Mouse (Mus musculus): Measurements from ENCODE around the gene Ddx39b. TPM values are rescaled to one million over a fixed set of nuclear protein-coding genes. Genes with fewer than 3 reads are reported as not detected.

Gene Ddx39b
- polyA plus RNA-seq, 1 experiment from 2014 or later, result 340 TPM

DNA sequence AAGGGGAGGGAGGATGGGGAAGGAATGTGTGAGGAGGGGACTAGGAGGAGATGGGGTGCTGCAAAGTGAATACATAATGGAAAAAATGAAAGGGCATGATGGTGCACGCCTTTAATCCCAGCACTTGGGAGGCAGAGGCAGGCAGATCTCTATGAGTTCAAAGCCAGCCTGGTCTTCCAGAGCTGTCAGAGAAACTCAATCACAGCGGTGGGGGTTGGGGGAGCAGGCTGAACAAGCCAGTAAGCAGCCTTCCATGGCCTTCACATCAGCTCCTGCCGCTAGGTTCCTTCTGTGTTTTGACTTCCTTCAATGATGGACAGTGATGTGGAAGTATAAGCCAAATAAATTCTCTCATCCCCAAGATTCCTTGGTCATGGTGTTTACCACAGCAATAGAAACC lies 13.8 kb downstream of the Ddx39b start:
- H3K27me3 ChIP-seq (ENCODE audit: control insufficient read depth, insufficient read depth, low read length), result no peaks in the 10 kb centered on the region
- no peak overlapping the region for H3K9ac ChIP-seq (ENCODE audit: low read length)
- no peak for ATAC-seq (ENCODE audit: insufficient read depth, low FRiP score)
- whole genome bisulfite sequencing, result 64% methylated on average over 3 of the region's 3 CpGs
- peaks cover 20% of the 10 kb centered on the region for H3K36me3 ChIP-seq (ENCODE audit: control insufficient read depth, insufficient read depth, low read length)
- no peak overlapping the region for H3K27ac ChIP-seq (ENCODE audit: low read length)
- no peaks in the 10 kb centered on the region for H3K9me3 ChIP-seq (replicated peaks; ENCODE audit: control insufficient read depth, low read length)
- no peak overlapping the region for H3K4me2 ChIP-seq (ENCODE audit: low read depth, low read length)
- peaks cover 4% of the 10 kb centered on the region; the same call in 1 of the 2 replicates for H3K4me1 ChIP-seq (ENCODE audit: control insufficient read depth, insufficient read depth, low read length)
- H3K4me3 ChIP-seq (replicated peaks; ENCODE audit: low read length), result no peak overlapping the region

DNA sequence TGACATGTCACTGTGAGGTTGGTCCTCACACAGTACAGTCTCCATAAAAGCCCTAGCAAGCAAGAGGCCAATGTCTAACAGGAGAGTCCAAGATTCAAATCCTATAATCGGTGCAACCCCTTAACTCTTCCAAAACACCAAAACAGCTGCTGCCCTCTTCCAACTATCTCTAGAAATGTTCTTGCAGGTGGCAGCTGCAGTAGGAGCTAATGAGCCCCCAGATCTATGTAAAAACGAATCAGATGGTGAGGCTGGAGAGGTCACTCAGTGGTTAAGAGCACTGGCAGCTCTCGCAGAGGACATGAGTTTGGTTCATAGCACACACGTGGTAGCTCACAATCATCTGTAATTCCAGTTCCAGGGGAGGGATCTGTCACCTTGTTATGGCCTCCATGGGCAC lies 14.2 kb downstream of the Ddx39b start:
- Histone ChIP-seq H3K9me3 (replicated peaks; ENCODE audit: control insufficient read depth, low read length) (no peaks in the 10 kb centered on the region), H3K36me3 (ENCODE audit: control insufficient read depth, insufficient read depth, low read length) (peaks cover 17% of the 10 kb centered on the region), H3K4me1 (ENCODE audit: control insufficient read depth, insufficient read depth, low read length) (peaks cover 4% of the 10 kb centered on the region; the same call in 1 of the 2 replicates), H3K4me2 (ENCODE audit: low read depth, low read length) (no peak overlapping the region), H3K4me3 (replicated peaks; ENCODE audit: low read length) (no peak overlapping the region), H3K27ac (ENCODE audit: low read length) (no peak overlapping the region), H3K9ac (ENCODE audit: low read length) (no peak overlapping the region), H3K27me3 (ENCODE audit: control insufficient read depth, insufficient read depth, low read length) (no peaks in the 10 kb centered on the region)
- 46% methylated on average over 4 of the region's 4 CpGs for WGBS
- ATAC-seq (ENCODE audit: insufficient read depth, low FRiP score), result no peak

DNA sequence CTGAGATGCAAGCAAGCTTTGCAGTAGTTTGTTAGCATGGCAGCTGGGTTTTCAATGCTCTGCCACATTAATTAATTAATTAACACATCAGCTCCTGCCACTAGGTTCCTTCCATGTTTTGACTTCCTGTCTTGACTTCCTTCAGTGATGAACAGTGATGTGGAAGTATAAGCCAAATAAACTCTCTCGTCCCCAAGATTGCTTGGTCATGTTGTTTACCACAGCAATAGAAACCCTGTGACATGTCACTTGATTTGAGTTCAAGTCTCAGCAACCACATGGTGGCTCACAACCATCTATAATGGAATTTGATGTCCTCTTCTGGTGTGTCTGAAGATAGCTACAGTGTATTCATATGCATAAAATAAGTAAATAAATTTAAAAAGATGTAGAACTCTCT lies 15.8 kb downstream of the Ddx39b start:
- no peak for ATAC-seq (ENCODE audit: insufficient read depth, low FRiP score)
- Histone ChIP-seq H3K4me2 (ENCODE audit: low read depth, low read length) (no peak overlapping the region), H3K27me3 (ENCODE audit: control insufficient read depth, insufficient read depth, low read length) (no peaks in the 10 kb centered on the region; the same call in 1 of the 2 replicates), H3K36me3 (ENCODE audit: control insufficient read depth, insufficient read depth, low read length) (peaks cover 5% of the 10 kb centered on the region; the same call in 1 of the 2 replicates), H3K27ac (ENCODE audit: low read length) (no peak overlapping the region), H3K4me1 (ENCODE audit: control insufficient read depth, insufficient read depth, low read length) (peaks cover 4% of the 10 kb centered on the region; the same call in 1 of the 2 replicates), H3K9me3 (replicated peaks; ENCODE audit: control insufficient read depth, low read length) (no peaks in the 10 kb centered on the region), H3K4me3 (replicated peaks; ENCODE audit: low read length) (no peak overlapping the region), H3K9ac (ENCODE audit: low read length) (no peak overlapping the region)
- WGBS, result 56% methylated on average over 1 of the region's 1 CpGs

DNA sequence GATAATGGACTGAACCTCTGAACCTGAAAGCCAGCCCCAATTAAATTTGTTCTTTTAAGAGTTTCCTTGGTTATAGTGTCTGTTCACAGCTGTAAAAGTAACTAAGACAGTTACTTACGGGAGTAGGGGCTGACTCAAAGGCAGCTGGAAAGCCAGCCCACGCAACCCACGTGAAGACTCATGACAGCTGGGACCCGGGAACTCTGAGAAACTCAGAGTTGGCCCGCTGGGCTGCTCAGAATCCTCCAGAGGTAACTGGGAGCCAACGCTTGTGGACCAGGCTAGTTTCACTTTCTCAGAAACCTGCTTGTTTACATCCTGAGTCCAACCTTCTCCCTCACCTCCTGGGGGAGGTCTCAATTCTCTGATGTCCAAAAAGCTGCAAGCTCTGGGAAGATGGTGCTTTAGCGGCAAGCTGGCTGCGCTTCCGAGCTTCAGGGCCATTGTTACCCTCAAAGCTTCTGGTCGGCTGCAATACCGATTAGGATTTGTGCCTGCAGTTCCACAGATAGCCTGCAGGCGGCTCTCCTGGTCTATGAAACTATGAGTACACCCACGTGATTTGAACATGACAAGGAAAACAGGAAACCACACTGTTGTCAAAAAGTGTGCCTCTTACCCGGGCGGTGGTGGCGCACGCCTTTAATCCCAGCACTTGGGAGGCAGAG lies 16.4 kb downstream of the Ddx39b start:
- Histone ChIP-seq H3K4me2 (ENCODE audit: low read depth, low read length) (peak overlapping the region; percentile 59), H3K27ac (ENCODE audit: low read length) (no peak overlapping the region; the same call in 1 of the 2 replicates), H3K9me3 (replicated peaks; ENCODE audit: control insufficient read depth, low read length) (no peaks in the 10 kb centered on the region), H3K9ac (ENCODE audit: low read length) (peak overlapping the region; percentile 67), H3K36me3 (ENCODE audit: control insufficient read depth, insufficient read depth, low read length) (no peaks in the 10 kb centered on the region; the same call in 1 of the 2 replicates), H3K27me3 (ENCODE audit: control insufficient read depth, insufficient read depth, low read length) (no peaks in the 10 kb centered on the region; the same call in 1 of the 2 replicates), H3K4me3 (replicated peaks; ENCODE audit: low read length) (peak overlapping the region; percentile 43), H3K4me1 (ENCODE audit: control insufficient read depth, insufficient read depth, low read length) (peaks cover 4% of the 10 kb centered on the region; the same call in 1 of the 2 replicates)
- 12% methylated on average over 17 of the region's 17 CpGs for WGBS
- 0 out of 2 replicates have a peak, but pooled peaks have one; percentile 7 for ATAC-seq (ENCODE audit: insufficient read depth, low FRiP score)

DNA sequence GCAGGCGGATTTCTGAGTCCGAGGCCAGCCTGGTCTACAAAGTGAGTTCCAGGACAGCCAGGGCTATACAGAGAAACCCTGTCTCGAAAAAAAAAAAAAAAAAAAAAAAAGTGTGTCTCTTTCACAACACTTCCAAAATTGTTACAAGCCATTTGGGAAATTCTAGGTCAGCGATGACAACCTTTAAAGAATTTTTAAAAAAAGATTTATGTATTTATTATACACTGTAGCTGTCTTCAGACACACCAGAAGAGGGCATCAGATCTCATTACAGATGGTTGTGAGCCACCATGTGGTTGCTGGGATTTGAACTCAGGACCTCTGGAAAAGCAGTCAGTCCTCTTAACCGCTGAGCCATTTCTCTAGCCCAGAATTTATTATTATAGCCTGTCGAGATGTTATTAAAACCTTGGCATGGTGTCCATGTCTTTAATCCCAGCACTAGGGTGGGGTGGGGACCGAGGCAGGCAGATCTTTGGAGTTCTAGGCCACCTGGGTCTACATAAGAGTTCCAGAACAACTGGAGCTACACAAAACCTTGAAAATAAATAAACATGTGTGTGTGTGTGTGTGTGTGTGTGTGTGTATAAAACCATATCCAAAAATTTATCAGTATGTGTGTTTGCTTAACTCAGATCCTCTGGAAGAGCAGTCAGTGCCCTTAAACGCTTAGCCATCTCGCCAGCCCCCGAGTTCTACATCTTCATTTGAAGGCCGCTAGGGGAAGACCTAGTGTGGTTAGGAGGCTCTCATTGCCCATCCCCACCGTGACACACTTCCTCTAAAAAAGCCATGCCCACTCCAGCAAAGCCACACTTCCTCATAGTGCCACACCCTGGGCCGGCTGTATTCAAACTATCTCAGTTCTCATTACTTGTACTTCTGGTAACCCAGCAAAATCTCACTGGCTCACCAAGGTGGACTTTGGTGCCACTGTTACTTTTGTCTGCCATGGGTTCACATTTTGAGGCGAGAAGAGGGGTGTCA lies 17.2 kb downstream of the Ddx39b start:
- 55% methylated on average over 13 of the region's 14 CpGs for WGBS
- H3K9ac ChIP-seq (ENCODE audit: low read length), result no peak overlapping the region
- H3K4me2 ChIP-seq (ENCODE audit: low read depth, low read length), result 0 out of 2 replicates have a peak overlapping the region, but pooled peaks have one; percentile 59
- no peaks in the 10 kb centered on the region for H3K9me3 ChIP-seq (replicated peaks; ENCODE audit: control insufficient read depth, low read length)
- H3K27me3 ChIP-seq (ENCODE audit: control insufficient read depth, insufficient read depth, low read length), result no peaks in the 10 kb centered on the region; the same call in 1 of the 2 replicates
- H3K27ac ChIP-seq (ENCODE audit: low read length), result no peak overlapping the region
- no peak for ATAC-seq (ENCODE audit: insufficient read depth, low FRiP score)
- no peak overlapping the region for H3K4me3 ChIP-seq (replicated peaks; ENCODE audit: low read length)
- H3K4me1 ChIP-seq (ENCODE audit: control insufficient read depth, insufficient read depth, low read length), result peaks cover 4% of the 10 kb centered on the region; the same call in 1 of the 2 replicates
- no peaks in the 10 kb centered on the region for H3K36me3 ChIP-seq (ENCODE audit: control insufficient read depth, insufficient read depth, low read length)

DNA sequence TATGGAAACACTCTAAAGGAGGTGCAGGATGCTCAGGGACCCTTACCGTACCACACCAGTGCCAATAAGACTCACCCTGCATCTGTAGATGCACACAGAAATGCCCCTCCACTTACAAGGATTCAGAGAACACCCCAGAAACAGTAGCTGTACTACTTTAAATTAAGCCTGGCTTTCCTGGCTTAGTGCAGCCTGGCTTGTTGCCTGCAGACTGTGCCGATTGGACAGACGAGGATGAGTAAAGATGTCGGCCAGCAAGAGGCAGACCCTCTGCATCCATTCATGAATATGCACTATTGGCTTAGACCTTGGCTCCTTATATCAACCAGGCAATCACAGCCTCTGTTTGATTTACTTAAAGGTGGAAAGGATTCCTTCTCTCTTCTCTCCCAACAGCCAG lies 18.1 kb downstream of the Ddx39b start:
- no peak overlapping the region for H3K4me3 ChIP-seq (replicated peaks; ENCODE audit: low read length)
- H3K27me3 ChIP-seq (ENCODE audit: control insufficient read depth, insufficient read depth, low read length), result no peaks in the 10 kb centered on the region; the same call in 1 of the 2 replicates
- no peak overlapping the region for H3K4me2 ChIP-seq (ENCODE audit: low read depth, low read length)
- ATAC-seq (ENCODE audit: insufficient read depth, low FRiP score), result no peak
- H3K9ac ChIP-seq (ENCODE audit: low read length), result no peak overlapping the region
- H3K4me1 ChIP-seq (ENCODE audit: control insufficient read depth, insufficient read depth, low read length), result peaks cover 4% of the 10 kb centered on the region; the same call in 1 of the 2 replicates
- no peaks in the 10 kb centered on the region for H3K36me3 ChIP-seq (ENCODE audit: control insufficient read depth, insufficient read depth, low read length)
- 68% methylated on average over 4 of the region's 4 CpGs for WGBS
- no peaks in the 10 kb centered on the region for H3K9me3 ChIP-seq (replicated peaks; ENCODE audit: control insufficient read depth, low read length)
- no peak overlapping the region for H3K27ac ChIP-seq (ENCODE audit: low read length)

DNA sequence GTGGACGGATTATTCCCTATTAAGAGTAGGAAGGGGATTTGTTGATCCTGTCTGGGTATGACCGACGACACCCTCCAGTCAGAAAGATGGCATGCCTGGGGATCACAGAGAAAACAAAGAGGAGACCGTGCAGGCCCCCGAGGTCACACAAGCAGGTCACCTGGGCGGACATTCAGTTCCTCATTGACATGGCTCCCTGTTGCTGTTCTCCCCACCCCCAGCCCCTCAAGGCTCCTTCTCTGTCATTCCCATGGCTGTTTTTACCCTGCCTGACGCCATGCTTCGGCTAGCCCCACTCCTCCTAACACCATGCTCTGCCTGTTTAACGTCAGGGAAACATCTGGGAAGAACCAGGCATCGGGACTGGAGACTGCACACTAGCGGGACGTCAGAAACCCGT lies 20.1 kb downstream of the Ddx39b start:
- Histone ChIP-seq H3K4me3 (replicated peaks; ENCODE audit: low read length) (no peak overlapping the region), H3K27ac (ENCODE audit: low read length) (no peak overlapping the region), H3K27me3 (ENCODE audit: control insufficient read depth, insufficient read depth, low read length) (no peaks in the 10 kb centered on the region; the same call in 1 of the 2 replicates), H3K9me3 (replicated peaks; ENCODE audit: control insufficient read depth, low read length) (no peaks in the 10 kb centered on the region), H3K36me3 (ENCODE audit: control insufficient read depth, insufficient read depth, low read length) (no peaks in the 10 kb centered on the region), H3K9ac (ENCODE audit: low read length) (no peak overlapping the region), H3K4me2 (ENCODE audit: low read depth, low read length) (no peak overlapping the region), H3K4me1 (ENCODE audit: control insufficient read depth, insufficient read depth, low read length) (peaks cover 4% of the 10 kb centered on the region; the same call in 1 of the 2 replicates)
- WGBS, result 74% methylated on average over 13 of the region's 13 CpGs
- no peak for ATAC-seq (ENCODE audit: insufficient read depth, low FRiP score)

DNA sequence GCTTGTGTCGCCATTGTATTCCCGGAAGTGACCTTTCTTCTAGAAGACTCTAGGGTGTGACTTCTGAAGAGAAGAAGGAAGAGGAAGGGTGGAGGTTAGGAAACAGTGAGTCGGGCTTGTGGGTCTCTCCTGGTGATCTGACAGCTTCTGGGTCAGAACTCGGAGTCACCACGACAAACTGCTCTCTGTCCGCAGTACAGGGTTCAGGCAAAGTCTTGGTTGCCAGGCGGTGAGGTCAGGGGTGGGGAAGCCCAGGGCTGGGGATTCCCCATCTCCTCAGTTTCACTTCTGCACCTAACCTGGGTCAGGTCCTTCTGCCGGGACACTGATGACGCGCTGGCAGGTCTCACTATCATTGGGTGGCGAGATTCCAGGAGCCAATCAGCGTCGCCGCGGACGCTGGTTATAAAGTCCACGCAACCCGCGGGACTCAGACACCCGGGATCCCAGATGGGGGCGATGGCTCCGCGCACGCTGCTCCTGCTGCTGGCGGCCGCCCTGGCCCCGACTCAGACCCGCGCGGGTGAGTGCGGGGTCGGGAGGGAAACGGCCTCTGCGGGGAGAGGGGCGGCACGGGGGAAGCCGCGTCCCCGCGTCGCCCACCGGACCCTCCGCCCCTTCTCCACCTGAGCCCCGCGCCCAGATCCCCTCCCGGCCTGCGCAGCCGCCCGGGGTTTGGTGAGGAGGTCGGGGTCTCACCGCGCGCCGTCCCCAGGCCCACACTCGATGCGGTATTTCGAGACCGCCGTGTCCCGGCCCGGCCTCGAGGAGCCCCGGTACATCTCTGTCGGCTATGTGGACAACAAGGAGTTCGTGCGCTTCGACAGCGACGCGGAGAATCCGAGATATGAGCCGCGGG lies 21.3 kb downstream of the Ddx39b start, which contains the start of gene H2-D1:
Gene H2-D1, plus strand, starts transcription at position 67 of the 859 bp plus-strand sequence.
- Histone ChIP-seq H3K4me3 (replicated peaks; ENCODE audit: low read length) (peak within 1 kb of the TSS; percentile 73), H3K9ac (ENCODE audit: low read length) (peak within 1 kb of the TSS; percentile 80), H3K27me3 (ENCODE audit: control insufficient read depth, insufficient read depth, low read length) (no peaks in the 10 kb centered on the region; the same call in 1 of the 2 replicates), H3K36me3 (ENCODE audit: control insufficient read depth, insufficient read depth, low read length) (no peaks in the 10 kb centered on the region), H3K4me2 (ENCODE audit: low read depth, low read length) (peak within 1 kb of the TSS; percentile 98), H3K9me3 (replicated peaks; ENCODE audit: control insufficient read depth, low read length) (no peaks in the 10 kb centered on the region), H3K4me1 (ENCODE audit: control insufficient read depth, insufficient read depth, low read length) (peaks cover 2% of the 10 kb centered on the region; the same call in 1 of the 2 replicates), H3K27ac (ENCODE audit: low read length) (no peak within 1 kb of the TSS; the same call in 1 of the 2 replicates)
- ATAC-seq (ENCODE audit: insufficient read depth, low FRiP score), result peak; percentile 94
- WGBS, result under 1% methylated on average over 58 of the region's 73 CpGs

Measured in stomach, embryonic 16.5 days (tissue).